Comparison of ENCODE assay signal across 22 mouse cellular contexts in the genomic region with DNA sequence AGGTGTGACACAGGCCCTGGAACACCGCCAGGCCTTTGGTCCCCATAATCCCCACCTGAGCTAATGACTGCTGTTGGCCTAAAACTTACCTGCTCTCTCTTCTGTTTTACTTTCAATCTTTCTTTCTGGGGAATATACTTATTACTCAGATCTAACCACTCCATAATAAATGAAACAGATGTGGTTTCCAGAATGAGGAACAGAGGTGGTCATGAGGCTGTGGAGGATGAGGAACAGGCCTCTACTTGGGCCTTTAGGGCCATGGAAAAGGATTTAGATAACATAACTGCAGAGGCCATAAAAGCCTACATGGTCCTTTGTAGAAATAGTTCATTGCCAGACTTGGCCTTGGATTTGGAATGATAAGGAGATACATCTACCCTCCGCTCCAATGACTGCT.
DNase-seq lines count a peak whose midpoint lies in the region; ATAC-seq lines count a peak whose summit lies in the region.
"Had no signal": no experiment of that assay in that cellular context is flagged by ENCODE, and none has a peak within 500 bp of the region (broad histone marks: within the 10 kb centered on the region; RNA-seq: fewer than 3 reads in every experiment).

No protein-coding gene starts in this region.

- H3K27ac ChIP-seq in midbrain, embryonic 16.5 days (ENCODE audit: low read length) = no peak overlapping the region
- H3K27ac ChIP-seq: embryonic facial prominence, embryonic 12.5 days; embryonic facial prominence, embryonic 15.5 days; heart, adult 2 months; heart, embryonic 10.5 days; heart, embryonic 13.5 days; hindbrain, embryonic 12.5 days; hindbrain, embryonic 15.5 days had no signal

- DNase-seq in 416B (ENCODE audit: low read depth) = peak; percentile 63
- no peak for DNase-seq in kidney, postnatal 36 days
- DNase-seq in lung, adult 18-20 months = no peak
- DNase-seq: adrenal gland, adult 2 months; adrenal gland, postnatal 25 days; B cell, adult 2 months; cerebellum, adult 18-20 months; cerebellum, adult 9-10 months; gastrocnemius, postnatal 25 days; heart, adult 2 months; heart, postnatal 14 days; heart, postnatal 4 days had no signal

- no peak overlapping the region for H3K9ac ChIP-seq in midbrain, embryonic 16.5 days (ENCODE audit: low read depth, low read length)
- H3K9ac ChIP-seq: embryonic facial prominence, embryonic 12.5 days; embryonic facial prominence, embryonic 15.5 days; heart, embryonic 13.5 days; hindbrain, embryonic 12.5 days; hindbrain, embryonic 15.5 days had no signal

- no peaks in the 10 kb centered on the region for H3K27me3 ChIP-seq in midbrain, embryonic 16.5 days (ENCODE audit: control insufficient read depth, insufficient read depth, low read depth, low read length)
- H3K27me3 ChIP-seq: embryonic facial prominence, embryonic 12.5 days; embryonic facial prominence, embryonic 15.5 days; heart, embryonic 13.5 days; hindbrain, embryonic 12.5 days; hindbrain, embryonic 15.5 days had no signal

- no peak overlapping the region for H3K4me2 ChIP-seq in midbrain, embryonic 16.5 days (ENCODE audit: low read length)
- H3K4me2 ChIP-seq: embryonic facial prominence, embryonic 12.5 days; embryonic facial prominence, embryonic 15.5 days; heart, embryonic 13.5 days; hindbrain, embryonic 12.5 days; hindbrain, embryonic 15.5 days had no signal

- H3K4me1 ChIP-seq in midbrain, embryonic 16.5 days (ENCODE audit: control insufficient read depth, insufficient read depth, low read length) = no peaks in the 10 kb centered on the region
- H3K4me1 ChIP-seq: embryonic facial prominence, embryonic 12.5 days; embryonic facial prominence, embryonic 15.5 days; heart, embryonic 10.5 days; heart, embryonic 13.5 days; hindbrain, embryonic 12.5 days; hindbrain, embryonic 15.5 days had no signal

- H3K4me3 ChIP-seq in midbrain, embryonic 16.5 days (ENCODE audit: low read depth, low read length) = no peak overlapping the region
- H3K4me3 ChIP-seq: embryonic facial prominence, embryonic 12.5 days; embryonic facial prominence, embryonic 15.5 days; heart, adult 2 months; heart, embryonic 10.5 days; heart, embryonic 13.5 days; hindbrain, embryonic 12.5 days; hindbrain, embryonic 15.5 days had no signal

- H3K36me3 ChIP-seq in midbrain, embryonic 16.5 days (ENCODE audit: control insufficient read depth, insufficient read depth, low read length) = no peaks in the 10 kb centered on the region
- H3K36me3 ChIP-seq: embryonic facial prominence, embryonic 12.5 days; embryonic facial prominence, embryonic 15.5 days; heart, embryonic 10.5 days; heart, embryonic 13.5 days; hindbrain, embryonic 12.5 days; hindbrain, embryonic 15.5 days had no signal

- WGBS in midbrain, embryonic 16.5 days = 97% methylated on average over 2 of the region's 2 CpGs

- ATAC-seq in common myeloid progenitor, adult 5-6 weeks (replicated peaks; ENCODE audit: low read depth, poor library complexity, severe bottlenecking) = peak; percentile 80
- peak; percentile 80 for ATAC-seq in megakaryocyte, adult 5-6 weeks (ENCODE audit: poor library complexity, severe bottlenecking)
- ATAC-seq in midbrain, embryonic 16.5 days = no peak
- ATAC-seq: forebrain, embryonic 14.5 days had no signal

- H3K9me3 ChIP-seq in midbrain, embryonic 16.5 days (replicated peaks; ENCODE audit: control insufficient read depth, low read length, poor library complexity, severe bottlenecking) = no peaks in the 10 kb centered on the region
- H3K9me3 ChIP-seq: embryonic facial prominence, embryonic 12.5 days; embryonic facial prominence, embryonic 15.5 days; heart, embryonic 10.5 days; heart, embryonic 13.5 days; hindbrain, embryonic 12.5 days had no signal
